In genomic region chrX:75046921-75047635, GRCm38 (mm10) we compare ENCODE assay signal across 10 mouse cellular contexts. TPM values are rescaled to one million over a fixed set of nuclear protein-coding genes. Genes with fewer than 3 reads are reported as not detected.
DNase-seq lines count a peak whose midpoint lies in the region; ATAC-seq and TF ChIP-seq lines count a peak whose summit lies in the region.
"Had no signal": no experiment of that assay in that cellular context is flagged by ENCODE, and none has a peak within 500 bp of the region (broad histone marks: within the 10 kb centered on the region; RNA-seq: fewer than 3 reads in every experiment).

No protein-coding gene starts in this region.

- peak overlapping the region; percentile 30; the same call in 1 of the 2 replicates for H3K4me2 ChIP-seq in heart, embryonic 15.5 days
- 0 out of 2 replicates have a peak overlapping the region, but pooled peaks have one; percentile 5 for H3K4me2 ChIP-seq in lung, postnatal 0 days (replicated peaks; ENCODE audit: low read depth, low read length)

- no peak; the same call in 1 of the 2 replicates for ATAC-seq in heart, embryonic 15.5 days (replicated peaks; ENCODE audit: insufficient number of reproducible peaks, insufficient read depth, low FRiP score, low read depth)
- peak; percentile 52 for ATAC-seq in lung, postnatal 0 days

- no peaks in the 10 kb centered on the region for H3K27me3 ChIP-seq in heart, embryonic 15.5 days
- no peaks in the 10 kb centered on the region for H3K27me3 ChIP-seq in lung, postnatal 0 days (replicated peaks; ENCODE audit: insufficient read depth, low read length)

- no peak for TF ChIP-seq EP300 in lung, postnatal 0 days (IDR thresholded peaks at IDR 0.05)

- no peaks in the 10 kb centered on the region for H3K36me3 ChIP-seq in heart, embryonic 15.5 days
- no peaks in the 10 kb centered on the region for H3K36me3 ChIP-seq in lung, postnatal 0 days (ENCODE audit: insufficient read depth, low read length)

- no peak for TF ChIP-seq CTCF in lung, postnatal 0 days (IDR thresholded peaks at IDR 0.05)

- H3K4me3 ChIP-seq in heart, embryonic 15.5 days, result no peak overlapping the region
- H3K4me3 ChIP-seq in lung, postnatal 0 days (ENCODE audit: low read depth, low read length), result peak overlapping the region; percentile 14; the same call in 1 of the 2 replicates

- intact Hi-C loops in left cerebral cortex, postnatal 36 days (cut with DNase I), result no loop called here

- DNase-seq in left cerebral cortex, adult 11 months (ENCODE audit: low spot score), result peak; percentile 6
- DNase-seq in left cerebral cortex, postnatal 36 days (ENCODE audit: low spot score in 2 of 2), result no peak
- peak; percentile 40 for DNase-seq in adrenal gland, postnatal 10 days
- DNase-seq in lung, postnatal 0 days (ENCODE audit: low spot score), result peak; percentile 58
- DNase-seq in layer of hippocampus, postnatal 10 days (ENCODE audit: low spot score in 2 of 2), result no peak
- DNase-seq in layer of hippocampus, adult 9-10 months (ENCODE audit: low spot score), result no peak
- DNase-seq in cerebellum, postnatal 25 days, result no peak
- DNase-seq: cerebellum, postnatal 36 days; right cerebral cortex, postnatal 4 days had no signal

- 34% methylated on average over 3 of the region's 3 CpGs for WGBS in heart, embryonic 15.5 days
- 25% methylated on average over 3 of the region's 3 CpGs for WGBS in lung, postnatal 0 days

- peak overlapping the region; percentile 12; the same call in 1 of the 2 replicates for H3K27ac ChIP-seq in heart, embryonic 15.5 days
- peak overlapping the region; percentile 26; the same call in 1 of the 2 replicates for H3K27ac ChIP-seq in lung, postnatal 0 days (ENCODE audit: low read length)

- H3K9ac ChIP-seq in heart, embryonic 15.5 days, result no peak overlapping the region
- no peak overlapping the region for H3K9ac ChIP-seq in lung, postnatal 0 days (replicated peaks; ENCODE audit: low read depth)

- H3K4me1 ChIP-seq in heart, embryonic 15.5 days (replicated peaks), result no peaks in the 10 kb centered on the region
- no peaks in the 10 kb centered on the region for H3K4me1 ChIP-seq in lung, postnatal 0 days (ENCODE audit: insufficient read depth, low read depth, low read length)

- no peaks in the 10 kb centered on the region for H3K9me3 ChIP-seq in heart, embryonic 15.5 days (replicated peaks)
- H3K9me3 ChIP-seq in lung, postnatal 0 days (ENCODE audit: low read length), result no peaks in the 10 kb centered on the region

RNA-seq across cellular contexts. Expression of gene Gab3, which starts 38.2 kb away (rescaled TPM):
- total RNA-seq in left cerebral cortex, postnatal 36 days (2021), result 1 to 10 TPM; 1.5 to 2.5 TPM
- 1 to 10 TPM; 1.7 to 2.7 TPM for total RNA-seq in adrenal gland, postnatal 10 days (2021)
- 3.0 and 3.3 TPM in 2 replicates for polyA plus RNA-seq in heart, embryonic 15.5 days (2015; fragmentation: Nextera tagmentation; extraction: Ambion mirVana)
- 5.0 and 5.2 TPM in 2 replicates for polyA plus RNA-seq in lung, postnatal 0 days (2015; fragmentation: Nextera tagmentation; extraction: Ambion mirVana)
- 1 to 10 TPM; 1.3 to 3.2 TPM for total RNA-seq in layer of hippocampus, postnatal 10 days (2021)

RNA-seq across cellular contexts. Expression of gene Dkc1, which starts 48.6 kb away (rescaled TPM):
- total RNA-seq in left cerebral cortex, postnatal 36 days (2021), result 10 to 100 TPM; 33.4 to 37.6 TPM
- total RNA-seq in adrenal gland, postnatal 10 days (2021), result 10 to 100 TPM; 48.0 to 52.3 TPM
- 65.5 and 80.7 TPM in 2 replicates for polyA plus RNA-seq in heart, embryonic 15.5 days (2015; fragmentation: Nextera tagmentation; extraction: Ambion mirVana)
- polyA plus RNA-seq in lung, postnatal 0 days (2015; fragmentation: Nextera tagmentation; extraction: Ambion mirVana), result 28.8 and 31.6 TPM in 2 replicates
- 10 to 100 TPM; 26.0 to 32.4 TPM for total RNA-seq in layer of hippocampus, postnatal 10 days (2021)

Comparison
In these comparisons a context has a peak if more than half of its experiments do, and no peak if none do; other contexts are left out.
1. DNase-seq: peak in left cerebral cortex, adult 11 months (single experiment), adrenal gland, postnatal 10 days (single experiment) and lung, postnatal 0 days (single experiment); none in left cerebral cortex, postnatal 36 days (0 of 2), layer of hippocampus, postnatal 10 days (0 of 2), layer of hippocampus, adult 9-10 months (single experiment) and cerebellum, postnatal 25 days (0 of 2).